Mouse (Mus musculus): ENCODE measurements around the gene Gm11564.
"Not testable (repeated sequence)": the region's sequence is repeated elsewhere in the genome, so short reads cannot be mapped to it uniquely, and the experiment has no call there.

Gene Gm11564

GRCm38 (mm10) chr11:99815566-99815965, at the start of gene Gm11564:
TSS of gene Gm11564 (minus strand) at chr11:99815666.
- not testable (repeated sequence) for DNase-seq (ENCODE audit: low spot score)

DNA sequence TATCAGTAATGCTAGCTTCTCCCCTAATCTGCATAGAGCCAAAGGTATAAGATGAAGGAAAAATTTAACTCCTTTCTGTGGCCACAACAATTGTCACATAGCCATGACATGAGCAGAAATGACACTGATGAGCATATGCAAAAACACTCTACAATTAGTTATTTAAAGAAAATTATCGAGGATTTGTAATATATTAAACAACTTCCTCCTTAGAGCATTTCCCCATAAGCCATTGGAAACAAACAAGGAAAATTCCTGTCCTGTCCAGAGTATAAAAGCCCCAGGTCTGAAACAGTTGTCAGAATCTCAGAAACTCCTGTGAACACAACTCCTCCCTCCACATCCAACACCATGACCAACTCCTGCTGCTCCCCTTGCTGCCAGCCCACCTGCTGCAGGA, 48.7 kb upstream of the Gm11564 start, which contains the start of gene Gm11559:
Gene Gm11559 (plus strand): TSS at position 301 of the 400 bp plus-strand sequence.
- DNase-seq (ENCODE audit: low spot score), result not testable (repeated sequence)

GRCm38 (mm10) chr11:99858761-99859160, 43.3 kb upstream of the Gm11564 start:
- DNase-seq (ENCODE audit: low spot score), result no peak

DNA sequence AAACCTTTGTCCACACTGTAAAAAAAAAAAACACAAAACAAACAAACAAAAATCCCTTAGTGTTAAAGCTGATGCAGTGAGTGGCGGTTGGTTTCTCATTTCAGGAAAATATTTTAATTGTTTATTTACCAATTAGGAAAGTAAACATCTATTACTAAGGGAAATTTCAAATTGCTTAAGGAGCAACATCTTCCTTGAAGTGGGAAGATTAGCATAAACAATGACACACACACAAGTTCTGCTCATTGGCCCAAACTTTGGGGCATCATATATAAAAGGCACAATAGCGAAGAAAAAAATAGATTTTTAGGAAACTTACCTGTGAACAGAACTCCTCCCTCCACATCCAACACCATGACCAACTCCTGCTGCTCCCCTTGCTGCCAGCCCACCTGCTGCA, 42.2 kb upstream of the Gm11564 start, which contains the start of gene Gm11568:
Gene Gm11568 (plus strand): TSS at position 301 of the 400 bp plus-strand sequence.
- DNase-seq (ENCODE audit: low spot score), result no peak

DNA sequence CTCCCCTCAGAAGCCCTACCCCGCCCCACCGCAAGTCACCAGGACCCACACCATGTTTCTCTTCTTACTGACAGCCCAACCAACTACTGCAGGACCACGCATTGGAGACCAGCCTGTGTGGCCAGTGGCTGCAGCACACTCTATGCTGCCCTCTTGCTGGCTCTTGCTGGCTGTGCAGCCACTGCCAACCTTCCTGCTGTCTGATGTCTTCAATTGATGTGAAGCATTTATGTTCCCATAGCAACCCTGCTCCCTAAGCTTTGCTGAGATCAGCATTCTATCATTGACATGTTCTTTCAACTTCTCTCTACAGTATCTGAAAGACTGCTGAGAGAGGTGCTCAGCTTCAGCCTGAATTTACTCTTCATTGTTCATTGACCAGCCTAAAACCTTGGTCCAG, 38.7 kb upstream of the Gm11564 start:
- no peak for DNase-seq (ENCODE audit: low spot score)

- DNase-seq (ENCODE audit: low spot score), result no peak
Observed at GRCm38 (mm10) chr11:99851508-99851907, 36.0 kb upstream of the Gm11564 start, which contains the start of gene Krtap4-16. TSS of gene Krtap4-16 (minus strand) at chr11:99851608.

DNA sequence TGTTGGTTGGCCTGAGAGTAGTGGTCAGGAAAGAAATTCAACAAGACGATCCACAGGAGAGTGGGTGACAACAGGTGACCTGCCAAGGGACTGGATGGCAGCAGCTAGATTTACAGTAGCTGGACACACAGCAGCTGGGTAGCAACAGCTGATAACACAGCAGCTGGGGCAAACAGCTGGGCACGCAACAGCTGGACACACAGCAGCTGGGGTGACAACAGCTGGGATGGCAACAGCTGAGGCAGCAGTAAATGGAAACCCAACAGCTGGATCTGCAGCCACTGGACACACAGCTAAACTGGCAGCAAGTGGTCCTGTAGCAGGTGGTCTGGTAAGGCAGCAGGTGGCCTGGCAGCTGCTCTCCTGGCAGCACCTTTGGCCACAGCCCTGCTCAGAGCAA, 31.3 kb upstream of the Gm11564 start:
- DNase-seq (ENCODE audit: low spot score), result no peak

DNA sequence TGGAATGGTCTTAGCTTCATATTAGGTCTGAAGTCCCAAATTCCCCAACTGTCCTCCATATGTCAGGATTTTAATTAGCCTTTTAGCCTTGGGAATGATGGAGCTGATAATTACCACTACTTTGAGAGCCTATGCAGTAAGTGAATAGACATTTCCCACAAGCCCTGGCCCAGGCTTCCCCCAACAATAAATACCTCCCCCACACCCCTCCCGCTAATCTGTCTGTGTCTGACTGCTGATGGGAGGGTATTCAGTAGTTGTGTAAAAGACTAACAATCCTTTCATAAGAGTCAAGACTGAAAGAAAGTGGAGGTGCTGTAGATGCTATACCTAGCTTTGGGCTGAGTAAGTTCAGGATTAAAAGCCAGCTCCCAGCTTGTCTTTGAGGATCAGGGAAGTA, 26.7 kb upstream of the Gm11564 start:
- DNase-seq (ENCODE audit: low spot score), result no peak

DNA sequence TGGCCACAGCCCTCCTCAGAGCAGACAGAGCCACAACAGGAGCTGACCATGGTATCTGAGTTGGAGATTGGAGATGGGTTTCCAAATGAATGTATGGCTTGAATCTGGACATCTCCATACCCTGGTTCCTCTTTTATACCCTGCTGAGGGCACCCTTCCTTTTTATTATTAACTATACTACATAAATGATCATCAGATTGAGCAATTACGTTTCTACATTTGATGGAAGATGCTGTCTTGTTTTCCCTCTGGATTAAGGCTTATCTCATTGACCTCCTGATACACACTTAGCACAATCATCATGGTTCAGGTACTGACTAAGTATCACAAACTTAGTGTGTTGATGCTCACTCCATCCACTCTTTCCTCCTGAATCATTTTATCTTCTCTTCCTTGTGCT, 22.5 kb upstream of the Gm11564 start, which contains the start of gene 2300003K06Rik:
Gene 2300003K06Rik (minus strand): TSS at position 101 of the 400 bp plus-strand sequence.
- DNase-seq (ENCODE audit: low spot score), result no peak

DNA sequence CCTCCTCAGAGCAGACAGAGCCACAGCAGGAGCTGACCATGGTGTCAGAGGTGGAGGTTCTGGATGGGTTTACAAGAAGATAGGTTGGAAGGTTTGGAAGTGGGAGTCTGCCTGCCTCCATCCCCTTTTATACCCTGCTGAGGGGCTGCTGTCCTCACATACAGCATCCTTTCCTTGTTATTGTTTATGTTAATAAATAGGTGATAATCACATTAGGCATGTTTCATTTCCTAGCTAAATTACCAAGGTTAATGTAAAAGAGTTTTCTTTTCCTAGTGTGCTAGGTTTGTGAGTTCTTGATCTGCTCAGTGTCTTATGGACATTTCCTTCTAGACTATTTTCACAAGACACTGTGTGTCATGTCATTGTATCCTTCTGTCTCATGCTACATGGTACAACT, 5.7 kb downstream of the Gm11564 start, which contains the start of gene Krtap4-13:
Gene Krtap4-13 (minus strand): TSS at position 101 of the 400 bp plus-strand sequence.
- not testable (repeated sequence) for DNase-seq (ENCODE audit: low spot score)

GRCm38 (mm10) chr11:99804346-99804745, 11.1 kb downstream of the Gm11564 start, which contains the start of gene Gm11554:
TSS of gene Gm11554 (minus strand) at chr11:99804446.
- not testable (repeated sequence) for DNase-seq (ENCODE audit: low spot score)

- not testable (repeated sequence) for DNase-seq (ENCODE audit: low spot score)
Observed at GRCm38 (mm10) chr11:99798832-99799231, 16.6 kb downstream of the Gm11564 start, which contains the start of gene Gm11569. TSS of gene Gm11569 (minus strand) at chr11:99798932.

DNA sequence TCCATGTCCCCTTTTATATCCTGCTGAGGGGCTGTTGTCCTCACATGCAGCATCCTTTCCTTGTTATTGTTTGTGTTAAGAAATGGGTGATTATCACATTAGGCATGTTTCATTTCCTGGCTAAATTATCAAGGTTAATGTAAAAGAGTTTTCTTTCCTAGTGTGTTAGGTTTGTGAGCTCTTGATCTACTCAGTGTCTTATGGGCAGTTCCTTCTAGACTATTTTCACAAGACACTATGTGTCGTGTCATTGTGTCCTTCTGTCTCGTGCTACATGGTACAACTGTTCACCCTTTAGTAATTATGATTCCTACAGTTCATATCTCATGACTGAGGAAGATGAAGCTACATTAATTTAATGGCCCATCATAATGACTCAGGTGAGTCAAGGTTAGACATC, 22.1 kb downstream of the Gm11564 start, which contains the start of gene Gm11596:
Gene Gm11596 (minus strand): TSS at position 101 of the 400 bp plus-strand sequence.
- DNase-seq (ENCODE audit: low spot score), result no peak

- DNase-seq (ENCODE audit: low spot score), result not testable (repeated sequence)
Observed at GRCm38 (mm10) chr11:99784900-99785299, 30.6 kb downstream of the Gm11564 start, which contains the start of gene Krtap4-9. TSS of gene Krtap4-9 (plus strand) at chr11:99785200.

DNA sequence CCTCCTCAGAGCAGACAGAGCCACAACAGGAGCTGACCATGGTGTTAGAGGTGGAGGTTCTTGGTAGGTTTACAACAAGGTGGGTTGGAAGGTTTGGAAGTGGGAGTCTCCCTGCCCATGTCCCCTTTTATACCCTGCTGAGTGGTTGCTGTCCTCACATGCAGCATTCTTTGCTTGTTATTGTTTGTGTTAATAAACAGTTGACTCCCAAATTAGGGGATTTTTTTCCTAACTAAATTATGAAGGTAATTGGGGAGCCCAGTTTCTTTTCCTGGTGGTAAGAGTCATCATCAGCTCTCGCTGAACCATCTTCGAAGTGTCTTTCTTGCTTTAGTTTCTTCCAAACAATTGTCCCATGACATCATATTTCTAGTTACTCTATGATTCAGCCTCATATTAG, 34.9 kb downstream of the Gm11564 start, which contains the start of gene Krtap4-8:
Gene Krtap4-8 (minus strand): TSS at position 101 of the 400 bp plus-strand sequence.
- DNase-seq (ENCODE audit: low spot score), result no peak

GRCm38 (mm10) chr11:99778401-99778800, 37.1 kb downstream of the Gm11564 start:
- no peak for DNase-seq (ENCODE audit: low spot score)

DNA sequence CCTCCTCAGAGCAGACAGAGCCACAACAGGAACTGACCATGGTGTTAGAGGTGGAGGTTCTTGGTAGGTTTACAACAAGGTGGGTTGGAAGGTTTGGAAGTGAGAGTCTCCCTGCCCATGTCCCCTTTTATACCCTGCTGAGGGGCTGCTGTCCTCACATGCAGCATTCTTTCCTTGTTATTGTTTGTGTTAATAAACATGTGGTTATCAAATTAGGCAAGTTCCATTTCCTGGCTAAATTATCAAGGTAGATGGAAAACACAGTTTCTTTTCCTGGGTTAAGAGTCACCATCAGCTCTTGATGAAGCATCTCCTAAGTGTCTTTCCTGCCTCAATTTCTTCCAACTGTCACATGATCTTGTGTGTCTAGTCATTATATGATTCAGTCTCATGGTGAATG, 42.7 kb downstream of the Gm11564 start, which contains the start of gene Gm11595:
Gene Gm11595 (minus strand): TSS at position 101 of the 400 bp plus-strand sequence.
- DNase-seq (ENCODE audit: low spot score), result not testable (repeated sequence)

- DNase-seq (ENCODE audit: low spot score), result no peak
Observed at GRCm38 (mm10) chr11:99768410-99768809, 47.1 kb downstream of the Gm11564 start.

All from ovary, postnatal 36 days (tissue).